Mouse (Mus musculus) bone marrow macrophage, adult 2 months (primary cell): ENCODE data around the gene Mon1b.

ENCODE experiments used
- CTCF ChIP-seq: IDR thresholded peaks from 2 replicates; pipeline ENCODE4 v1.5.1; 2012; ENCODE audit warnings: low read depth, mild to moderate bottlenecking, low read length, moderate library complexity
- POLR2A ChIP-seq: IDR thresholded peaks from 2 replicates; pipeline ENCODE4 v1.6.1; 2012; ENCODE audit warnings: mild to moderate bottlenecking, low read depth, low read length, borderline replicate concordance

DNA sequence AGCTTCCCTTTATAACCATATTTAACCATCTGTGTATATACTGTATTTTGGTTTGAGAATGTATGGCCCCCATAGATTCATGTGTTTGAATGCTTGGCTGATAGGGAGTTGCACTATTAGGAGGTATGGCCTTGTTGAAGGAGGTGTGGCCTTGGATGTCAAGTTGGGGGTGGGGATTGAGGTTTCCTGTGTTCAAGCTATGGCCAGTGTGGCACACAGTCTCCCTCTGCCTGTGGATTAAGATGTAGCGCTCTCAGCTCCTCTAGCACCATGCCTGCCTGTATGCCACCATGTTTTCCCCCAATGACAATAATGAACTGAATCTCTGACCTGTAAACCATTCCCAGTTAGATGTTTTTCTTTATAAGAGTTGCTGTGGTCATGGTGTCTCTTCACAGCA, 24.7 kb downstream of the Mon1b start:
- TF ChIP-seq CTCF (no peak), POLR2A (no peak)
